Mouse (Mus musculus) lung, postnatal 0 days (tissue): ENCODE measurements around the gene Rps27a.

Experiments
- CTCF ChIP-seq: IDR thresholded peaks from 2 replicates; pipeline ENCODE4 v1.5.1; 2016; ENCODE audit warnings: antibody characterized with exemption, mild to moderate bottlenecking
- EP300 ChIP-seq: IDR thresholded peaks from 2 replicates; pipeline ENCODE4 v1.6.1; 2016; ENCODE audit warnings: antibody characterized with exemption, mild to moderate bottlenecking, control low read depth

GRCm38 (mm10) chr11:29548504-29549424 is 855 bp upstream of the Rps27a start:
- TF ChIP-seq CTCF (no peak), EP300 (no peak)
